Mouse (Mus musculus): ENCODE data around the gene Apip. TPM values are rescaled to one million over a fixed set of nuclear protein-coding genes. Genes with fewer than 3 reads are reported as not detected.

Gene Apip
- polyA plus RNA-seq, 1 experiment from 2014 or later, result 61.6 TPM

- no peak for DNase-seq (ENCODE audit: low spot score)
- H3K4me3 ChIP-seq (ENCODE audit: low read depth, low read length), result no peak overlapping the region
- no peaks in the 10 kb centered on the region for H3K4me1 ChIP-seq (ENCODE audit: control insufficient read depth, insufficient read depth, low read length)
- WGBS, result 78% methylated on average over 6 of the region's 6 CpGs
- H3K9ac ChIP-seq (ENCODE audit: low read length), result no peak overlapping the region
- no peak overlapping the region for H3K27ac ChIP-seq (ENCODE audit: low read depth, low read length)
- no peak for ATAC-seq (ENCODE audit: insufficient read depth, low FRiP score, low TSS enrichment)
- H3K4me2 ChIP-seq (ENCODE audit: low read depth), result no peak overlapping the region
- H3K27me3 ChIP-seq (ENCODE audit: control insufficient read depth, insufficient read depth, low read length), result no peaks in the 10 kb centered on the region
- H3K36me3 ChIP-seq (ENCODE audit: control insufficient read depth, insufficient read depth, low read length), result no peaks in the 10 kb centered on the region
- no peaks in the 10 kb centered on the region for H3K9me3 ChIP-seq (ENCODE audit: control insufficient read depth, low read length)
These were observed 45.1 kb downstream of the Apip start for GRCm38 (mm10) chr2:103118324-103119196.

- Histone ChIP-seq H3K4me2 (ENCODE audit: low read depth) (no peak overlapping the region), H3K4me3 (ENCODE audit: low read depth, low read length) (no peak overlapping the region), H3K9me3 (ENCODE audit: control insufficient read depth, low read length) (no peaks in the 10 kb centered on the region), H3K36me3 (ENCODE audit: control insufficient read depth, insufficient read depth, low read length) (no peaks in the 10 kb centered on the region), H3K4me1 (ENCODE audit: control insufficient read depth, insufficient read depth, low read length) (no peaks in the 10 kb centered on the region), H3K27ac (ENCODE audit: low read depth, low read length) (no peak overlapping the region), H3K9ac (ENCODE audit: low read length) (no peak overlapping the region), H3K27me3 (ENCODE audit: control insufficient read depth, insufficient read depth, low read length) (no peaks in the 10 kb centered on the region)
- DNase-seq (ENCODE audit: low spot score), result no peak
- 78% methylated on average over 7 of the region's 7 CpGs for WGBS
- no peak for ATAC-seq (ENCODE audit: insufficient read depth, low FRiP score, low TSS enrichment)
These were observed 45.9 kb downstream of the Apip start for GRCm38 (mm10) chr2:103119197-103119854.

GRCm38 (mm10) chr2:103129676-103130075 lies 56.2 kb downstream of the Apip start:
- 92% methylated on average over 2 of the region's 2 CpGs for WGBS
- no peaks in the 10 kb centered on the region for H3K36me3 ChIP-seq (ENCODE audit: control insufficient read depth, insufficient read depth, low read length)
- DNase-seq (ENCODE audit: low spot score) (no peak), ATAC-seq (ENCODE audit: insufficient read depth, low FRiP score, low TSS enrichment) (no peak)
- no peak overlapping the region for H3K4me3 ChIP-seq (ENCODE audit: low read depth, low read length)
- H3K9ac ChIP-seq (ENCODE audit: low read length), result no peak overlapping the region
- H3K27me3 ChIP-seq (ENCODE audit: control insufficient read depth, insufficient read depth, low read length), result no peaks in the 10 kb centered on the region
- H3K4me1 ChIP-seq (ENCODE audit: control insufficient read depth, insufficient read depth, low read length), result no peaks in the 10 kb centered on the region
- H3K4me2 ChIP-seq (ENCODE audit: low read depth), result no peak overlapping the region
- H3K9me3 ChIP-seq (ENCODE audit: control insufficient read depth, low read length), result no peaks in the 10 kb centered on the region
- H3K27ac ChIP-seq (ENCODE audit: low read depth, low read length), result no peak overlapping the region

- DNase-seq (ENCODE audit: low spot score), result no peak
- Histone ChIP-seq H3K9me3 (ENCODE audit: control insufficient read depth, low read length) (no peaks in the 10 kb centered on the region), H3K27ac (ENCODE audit: low read depth, low read length) (no peak overlapping the region), H3K4me2 (ENCODE audit: low read depth) (no peak overlapping the region), H3K36me3 (ENCODE audit: control insufficient read depth, insufficient read depth, low read length) (no peaks in the 10 kb centered on the region), H3K9ac (ENCODE audit: low read length) (no peak overlapping the region), H3K27me3 (ENCODE audit: control insufficient read depth, insufficient read depth, low read length) (no peaks in the 10 kb centered on the region), H3K4me1 (ENCODE audit: control insufficient read depth, insufficient read depth, low read length) (no peaks in the 10 kb centered on the region), H3K4me3 (ENCODE audit: low read depth, low read length) (no peak overlapping the region)
- ATAC-seq (ENCODE audit: insufficient read depth, low FRiP score, low TSS enrichment), result no peak
- 33% methylated on average over 4 of the region's 4 CpGs for WGBS
These were observed 57.7 kb downstream of the Apip start for GRCm38 (mm10) chr2:103131145-103131544.

GRCm38 (mm10) chr2:103138529-103139265 lies 65.2 kb downstream of the Apip start:
- WGBS, result 75% methylated on average over 8 of the region's 8 CpGs
- no peak for ATAC-seq (ENCODE audit: insufficient read depth, low FRiP score, low TSS enrichment)

More at GRCm38 (mm10) chr2:103138529-103139265, 65.2 kb downstream of the Apip start:
- H3K9me3 ChIP-seq (ENCODE audit: control insufficient read depth, low read length), result no peaks in the 10 kb centered on the region
- no peak overlapping the region for H3K4me2 ChIP-seq (ENCODE audit: low read depth)
- H3K27me3 ChIP-seq (ENCODE audit: control insufficient read depth, insufficient read depth, low read length), result no peaks in the 10 kb centered on the region
- no peaks in the 10 kb centered on the region for H3K4me1 ChIP-seq (ENCODE audit: control insufficient read depth, insufficient read depth, low read length)
- H3K27ac ChIP-seq (ENCODE audit: low read depth, low read length), result no peak overlapping the region
- H3K36me3 ChIP-seq (ENCODE audit: control insufficient read depth, insufficient read depth, low read length), result no peaks in the 10 kb centered on the region
- DNase-seq (ENCODE audit: low spot score), result no peak
- H3K9ac ChIP-seq (ENCODE audit: low read length), result no peak overlapping the region
- H3K4me3 ChIP-seq (ENCODE audit: low read depth, low read length), result no peak overlapping the region

Other genes with a start within 250 kb of the Apip start
- 2.0 and 2.2 TPM in 2 replicates for gene Cd44, start 172.0 kb upstream of the Apip start, polyA plus RNA-seq (2014; fragmentation: Nextera tagmentation; extraction: Ambion mirVana)
- gene Pdhx, start 162 bp upstream of the Apip start, polyA plus RNA-seq (2014; fragmentation: Nextera tagmentation; extraction: Ambion mirVana), result 51.1 and 51.3 TPM in 2 replicates
- gene Ehf, start 229.6 kb downstream of the Apip start, polyA plus RNA-seq (2014; fragmentation: Nextera tagmentation; extraction: Ambion mirVana), result 0.15 TPM in 1 of 2 replicates, not detected in the other